Mouse (Mus musculus) ES-Bruce4 (cell line): ENCODE results near the gene Il25. TPM values are rescaled to one million over a fixed set of nuclear protein-coding genes. Genes with fewer than 3 reads are reported as not detected.

Experiments used
- H3K27ac ChIP-seq: 2 replicates; pipeline ENCODE4 v1.5.1; 2012; ENCODE audit warnings: low read length, inconsistent platforms; ENCODE audit not compliant: insufficient read depth
- H3K27me3 ChIP-seq: 2 replicates; pipeline ENCODE4 v1.6.1; 2012; ENCODE audit warnings: mild to moderate bottlenecking, low read length, inconsistent platforms; ENCODE audit not compliant: control insufficient read depth, poor library complexity, insufficient read depth, severe bottlenecking
- H3K36me3 ChIP-seq: 2 replicates; pipeline ENCODE4 v1.6.1; 2012; ENCODE audit warnings: inconsistent platforms, mild to moderate bottlenecking, low read length, moderate library complexity; ENCODE audit not compliant: control insufficient read depth, poor library complexity, insufficient read depth, severe bottlenecking
- H3K4me1 ChIP-seq: one replicate; pipeline ENCODE4 v1.8.1; 2011; ENCODE audit warnings: low read length; ENCODE audit not compliant: control insufficient read depth, insufficient read depth
- H3K4me3 ChIP-seq: 2 replicates; pipeline ENCODE4 v1.5.1; 2011; ENCODE audit warnings: low read depth, mild to moderate bottlenecking, low read length
- H3K9ac ChIP-seq: 2 replicates; pipeline ENCODE4 v1.6.1; 2012; ENCODE audit warnings: low read depth, mild to moderate bottlenecking, inconsistent platforms; ENCODE audit not compliant: poor library complexity, severe bottlenecking
- H3K9me3 ChIP-seq: replicated peaks from 2 replicates; pipeline ENCODE4 v1.6.1; 2012; ENCODE audit warnings: mild to moderate bottlenecking, low read length, inconsistent platforms; ENCODE audit not compliant: control insufficient read depth, poor library complexity, insufficient read depth, severe bottlenecking
- CTCF ChIP-seq: IDR thresholded peaks from one replicate; pipeline ENCODE4 v1.8.1; 2011; ENCODE audit warnings: low read depth, low read length
- EP300 ChIP-seq: IDR thresholded peaks from 2 replicates; pipeline ENCODE4 v1.6.1; 2011; ENCODE audit warnings: low read depth, low read length; ENCODE audit not compliant: insufficient read depth
- POLR2A ChIP-seq: IDR thresholded peaks from one replicate; pipeline ENCODE4 v1.8.1; 2011; ENCODE audit warnings: low read length; ENCODE audit not compliant: insufficient read depth
- polyA plus RNA-seq: library from polyadenylated mRNA; stranded (reverse); fragments of >200 nt; gene quantifications from 2 replicates; pipeline ENCODE4 v1.2.4, GENCODE M21; 2011; ENCODE audit warnings: low read depth; ENCODE audit not compliant: missing spikeins, insufficient read depth, insufficient read length

Il25 gene
- polyA plus RNA-seq, 1 experiment = not detected

GRCm38 (mm10) chr14:54962714-54963113 is 30.2 kb downstream of the Il25 start:
- Histone ChIP-seq H3K9me3 (no peaks in the 10 kb centered on the region), H3K4me3 (no peak overlapping the region), H3K9ac (no peak overlapping the region), H3K27ac (no peak overlapping the region), H3K36me3 (no peaks in the 10 kb centered on the region), H3K4me1 (no peaks in the 10 kb centered on the region), H3K27me3 (no peaks in the 10 kb centered on the region)
- TF ChIP-seq EP300 (no peak), CTCF (no peak), POLR2A (no peak)

- H3K4me3 ChIP-seq = no peak overlapping the region
- no peaks in the 10 kb centered on the region for H3K27me3 ChIP-seq
- H3K9ac ChIP-seq = no peak overlapping the region
- no peaks in the 10 kb centered on the region for H3K9me3 ChIP-seq
- no peak for TF ChIP-seq CTCF
- no peak for TF ChIP-seq EP300
- no peak for TF ChIP-seq POLR2A
- no peak overlapping the region for H3K27ac ChIP-seq
- no peaks in the 10 kb centered on the region for H3K4me1 ChIP-seq
- no peaks in the 10 kb centered on the region for H3K36me3 ChIP-seq
Observed at GRCm38 (mm10) chr14:54963727-54964126, 31.2 kb downstream of the Il25 start.

GRCm38 (mm10) chr14:54965044-54965443 is 32.5 kb downstream of the Il25 start:
- Histone ChIP-seq H3K36me3 (no peaks in the 10 kb centered on the region), H3K27me3 (no peaks in the 10 kb centered on the region), H3K9me3 (no peaks in the 10 kb centered on the region), H3K4me3 (no peak overlapping the region), H3K9ac (no peak overlapping the region), H3K4me1 (no peaks in the 10 kb centered on the region), H3K27ac (no peak overlapping the region)
- TF ChIP-seq EP300 (no peak), POLR2A (no peak), CTCF (no peak)

- H3K9me3 ChIP-seq = no peaks in the 10 kb centered on the region
- H3K27me3 ChIP-seq = no peaks in the 10 kb centered on the region
- no peaks in the 10 kb centered on the region for H3K36me3 ChIP-seq
- no peak overlapping the region for H3K9ac ChIP-seq
- TF ChIP-seq POLR2A = no peak
- TF ChIP-seq CTCF = no peak
- TF ChIP-seq EP300 = no peak
- no peaks in the 10 kb centered on the region for H3K4me1 ChIP-seq
- H3K27ac ChIP-seq = no peak overlapping the region
- no peak overlapping the region for H3K4me3 ChIP-seq
Observed at GRCm38 (mm10) chr14:54965631-54966030, 33.1 kb downstream of the Il25 start.

- no peaks in the 10 kb centered on the region for H3K27me3 ChIP-seq
- H3K4me3 ChIP-seq = no peak within 1 kb of the TSS
- TF ChIP-seq POLR2A (no peak), CTCF (no peak), EP300 (no peak)
- no peak within 1 kb of the TSS for H3K9ac ChIP-seq
- no peaks in the 10 kb centered on the region for H3K9me3 ChIP-seq
- H3K4me1 ChIP-seq = no peaks in the 10 kb centered on the region
- no peaks in the 10 kb centered on the region for H3K36me3 ChIP-seq
- no peak within 1 kb of the TSS for H3K27ac ChIP-seq
Observed at GRCm38 (mm10) chr14:54966320-54966977, 34.0 kb downstream of the Il25 start, which contains the start of gene Myh6. Gene Myh6, minus strand, starts transcription at chr14:54966927.

GRCm38 (mm10) chr14:54967874-54968273 is 35.4 kb downstream of the Il25 start:
- H3K4me1 ChIP-seq = no peaks in the 10 kb centered on the region
- no peaks in the 10 kb centered on the region for H3K9me3 ChIP-seq
- H3K27me3 ChIP-seq = no peaks in the 10 kb centered on the region
- no peak for TF ChIP-seq EP300
- no peak for TF ChIP-seq CTCF
- TF ChIP-seq POLR2A = no peak
- no peak overlapping the region for H3K9ac ChIP-seq
- H3K27ac ChIP-seq = no peak overlapping the region
- no peaks in the 10 kb centered on the region for H3K36me3 ChIP-seq
- no peak overlapping the region for H3K4me3 ChIP-seq
